Mouse (Mus musculus): Measurements from ENCODE around the gene Clint1.

Clint1 gene

DNA sequence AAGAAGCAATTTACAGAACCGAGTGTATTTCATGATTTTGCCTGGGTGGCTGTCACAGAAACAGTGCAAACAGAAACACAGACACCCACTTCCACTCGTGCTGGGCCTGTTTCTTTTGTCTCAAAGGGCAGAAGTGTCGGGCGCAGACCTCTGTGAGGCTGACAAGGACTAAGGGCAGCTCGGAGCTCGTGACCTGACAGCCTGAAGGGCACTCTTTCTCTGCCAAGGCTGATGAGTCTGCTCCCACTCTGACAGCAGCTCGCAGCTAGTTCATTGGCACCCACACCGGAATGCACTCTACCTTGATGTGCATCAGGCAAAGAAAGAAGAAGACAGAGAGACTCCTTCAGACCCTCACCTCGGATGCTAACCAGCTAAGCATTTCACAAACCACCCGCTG lies 77.7 kb downstream of the Clint1 start:
- DNase-seq (ENCODE audit: low spot score in 2 of 2): no peak

DNA sequence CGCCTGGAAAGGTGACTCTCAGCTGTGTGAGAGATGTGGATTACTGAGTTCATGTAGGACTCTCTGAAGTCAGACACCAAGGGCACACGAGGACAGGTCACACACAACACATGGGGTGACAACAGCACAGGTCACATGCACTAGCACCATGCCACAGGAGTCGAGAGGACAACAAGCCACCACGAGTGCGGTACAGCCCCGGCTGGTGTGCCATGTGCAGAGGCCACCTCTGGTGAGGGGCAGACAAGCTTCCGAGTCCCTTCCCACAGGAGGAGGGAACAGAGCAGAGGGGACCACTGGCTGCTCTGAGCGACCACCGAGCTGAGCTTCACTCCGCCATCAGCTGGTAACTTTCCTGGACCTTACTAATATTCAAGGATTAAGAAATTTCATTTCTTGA lies 80.9 kb downstream of the Clint1 start:
- no peak for DNase-seq (ENCODE audit: low spot score in 2 of 2)

DNA sequence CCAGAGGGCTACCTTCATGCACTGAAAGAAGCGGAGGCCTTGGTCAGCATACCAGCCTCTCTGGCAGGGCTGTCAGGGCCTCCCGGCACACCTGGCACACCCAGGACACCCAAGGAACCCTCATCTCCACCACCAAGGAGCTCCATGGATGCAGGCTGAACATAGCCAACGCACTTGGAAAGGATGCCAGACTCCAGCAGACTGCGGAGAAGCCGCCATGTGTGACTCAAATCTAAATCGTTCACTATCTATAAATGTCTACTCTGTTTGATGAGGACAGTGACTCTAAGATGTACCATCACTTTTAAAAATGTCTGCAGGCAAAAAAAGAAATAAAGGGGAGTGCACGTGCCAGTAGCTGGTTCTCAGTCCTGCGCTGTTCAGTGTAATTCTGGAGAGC lies 85.6 kb downstream of the Clint1 start:
- no peak for DNase-seq (ENCODE audit: low spot score in 2 of 2)

DNA sequence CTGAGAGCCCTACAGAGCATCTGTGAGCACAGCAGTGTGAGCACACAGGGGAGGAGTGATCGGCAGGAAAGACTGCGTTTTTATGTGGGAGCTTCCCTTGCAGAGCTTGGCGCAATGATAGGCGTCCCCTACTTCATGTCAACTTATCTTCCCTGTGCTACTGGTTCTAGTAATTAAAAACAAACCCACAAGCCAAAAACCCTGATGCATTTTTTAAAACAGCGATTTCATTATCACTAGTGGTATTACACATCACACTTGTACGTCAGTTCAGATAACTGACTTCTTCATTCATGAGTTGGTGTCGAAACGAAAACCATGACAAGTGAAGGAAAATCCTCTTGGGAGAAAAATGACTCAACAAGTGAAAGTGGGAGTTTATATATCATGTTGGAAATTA lies 87.1 kb downstream of the Clint1 start:
- DNase-seq (ENCODE audit: low spot score in 2 of 2): no peak

DNA sequence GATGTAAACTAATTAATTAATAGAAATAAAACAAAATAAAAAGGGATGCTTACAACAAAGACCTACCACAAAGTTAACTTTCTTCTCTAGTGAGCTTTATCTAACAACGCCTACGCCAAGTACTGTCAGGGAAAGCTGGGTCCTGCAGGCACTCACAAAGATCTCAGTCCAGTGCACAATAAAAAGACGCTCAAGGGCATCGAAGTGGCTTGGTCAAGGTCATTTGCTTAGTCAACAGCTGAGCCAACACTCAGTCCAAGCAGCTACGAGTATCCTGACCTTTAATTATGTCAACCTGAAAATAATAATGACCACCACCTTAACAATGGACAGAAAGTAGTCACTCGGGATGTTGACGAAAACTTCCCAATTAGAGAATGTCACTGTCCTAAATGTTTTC lies 90.4 kb downstream of the Clint1 start:
- no peak for DNase-seq (ENCODE audit: low spot score in 2 of 2)

DNA sequence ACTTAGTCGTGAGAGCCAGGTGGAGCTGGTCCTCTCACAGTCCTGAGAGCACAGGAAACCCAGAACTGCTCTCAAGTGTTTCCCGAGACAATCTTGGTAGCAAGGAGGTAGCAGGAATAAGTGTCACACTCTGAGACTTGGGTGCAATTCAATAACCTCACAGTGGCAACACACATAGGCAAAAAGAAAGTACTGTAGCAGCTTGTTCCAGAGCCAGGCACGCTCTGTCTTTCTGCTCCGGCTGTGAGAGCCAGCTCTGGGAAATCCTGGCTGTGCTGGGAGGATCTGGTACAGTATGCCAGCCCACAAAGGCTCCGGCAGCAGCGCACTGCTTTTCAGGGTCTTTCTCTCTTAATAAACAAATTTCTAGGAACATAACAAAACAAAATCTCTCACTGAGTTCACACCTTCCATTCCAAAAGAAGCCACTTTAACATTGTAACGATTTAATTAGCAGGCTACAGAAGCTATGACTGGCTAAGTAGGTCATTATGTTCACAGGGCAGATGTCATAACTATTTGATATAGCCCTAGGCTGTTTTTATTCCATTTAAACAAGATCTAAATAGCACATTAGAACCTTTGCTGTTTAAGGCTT lies 91.4 kb downstream of the Clint1 start:
- no peak for DNase-seq (ENCODE audit: low spot score in 2 of 2)

DNA sequence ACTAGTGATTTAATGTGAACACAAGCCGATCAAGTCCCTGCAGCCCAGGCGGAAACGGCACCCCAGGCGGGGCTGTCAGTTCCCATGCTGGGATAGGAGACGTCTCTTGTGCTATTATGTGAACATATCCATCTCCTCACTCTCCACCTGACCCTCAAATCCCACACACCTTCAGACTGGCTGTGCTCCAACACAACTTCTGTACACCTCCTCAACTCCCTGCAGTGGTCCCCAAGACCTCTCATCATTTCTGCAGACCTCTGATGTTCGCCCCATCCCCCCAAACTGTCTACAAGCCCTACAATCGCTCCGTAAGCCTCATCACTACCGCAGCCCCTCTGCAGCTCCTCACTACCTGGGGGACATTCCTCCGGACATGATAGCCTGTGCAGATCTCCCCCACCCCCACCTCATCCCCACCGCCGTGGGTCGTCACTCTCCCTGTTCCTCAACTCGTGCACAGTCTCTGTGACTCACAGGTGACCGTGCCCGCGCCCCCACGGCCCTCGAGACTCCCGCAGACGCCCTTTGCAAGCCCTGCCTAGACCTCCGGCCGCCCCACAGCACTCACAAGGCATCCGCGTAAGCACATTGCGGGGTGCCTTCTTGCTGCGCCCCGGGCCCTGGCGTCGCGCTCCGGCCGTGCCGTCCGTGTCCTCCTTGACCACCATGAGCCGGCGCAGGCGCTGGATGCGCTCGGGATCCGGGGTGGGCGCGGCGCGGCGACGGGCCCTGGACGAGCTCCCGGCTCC lies 92.2 kb downstream of the Clint1 start:
- peak in 1 of 2 experiments; percentile 15 for DNase-seq (ENCODE audit: low spot score in 2 of 2)

DNA sequence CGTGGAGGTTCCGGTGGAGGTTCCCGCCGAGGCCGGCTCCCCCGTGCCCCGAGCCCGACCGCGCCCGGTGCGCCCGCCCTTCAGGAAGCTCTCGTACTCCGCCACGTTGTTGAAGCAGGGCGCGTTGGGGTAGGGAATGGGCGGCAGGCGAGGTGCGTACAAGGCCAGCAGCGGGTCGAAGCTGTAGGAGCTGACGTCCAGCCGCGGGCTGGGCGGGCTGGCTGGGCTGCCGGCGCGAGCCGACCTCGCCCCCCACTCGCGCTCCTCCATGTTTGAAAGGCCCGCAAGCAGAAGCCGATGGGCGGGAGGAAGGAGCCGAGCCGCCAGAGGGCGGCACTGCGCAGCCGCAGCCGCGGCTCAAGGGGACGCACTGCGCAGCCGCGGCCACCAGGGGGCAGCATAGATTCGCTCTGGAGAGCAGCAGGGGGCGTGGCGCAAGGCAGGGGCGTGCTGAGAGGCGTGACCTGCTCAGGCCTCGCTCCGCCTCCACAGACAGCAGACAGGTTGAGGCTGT lies 92.8 kb downstream of the Clint1 start, which contains the start of gene Lsm11:
Lsm11 (minus strand) TSS at position 293 of the 514 bp plus-strand sequence.
- DNase-seq (ENCODE audit: low spot score in 2 of 2): peak; percentile 98 to 99

DNA sequence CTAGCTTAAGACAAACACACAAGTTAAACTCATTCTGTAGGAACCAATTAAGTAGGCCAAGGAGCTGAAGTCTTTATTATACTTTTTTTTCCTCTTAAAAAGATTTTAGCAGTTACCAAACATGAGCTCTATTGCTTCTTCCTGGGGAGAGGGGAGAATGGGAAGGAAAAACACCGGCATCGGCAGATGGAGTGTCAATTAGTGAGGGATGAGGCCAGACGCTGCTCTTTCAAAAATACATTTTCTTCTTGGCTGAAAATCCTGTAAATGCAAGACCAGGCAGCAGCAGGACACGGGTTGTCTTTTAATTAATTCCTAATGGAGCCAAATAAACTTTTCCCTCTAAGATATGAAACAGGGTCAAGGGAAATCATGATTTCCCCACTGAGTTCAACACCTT lies 94.9 kb downstream of the Clint1 start:
- DNase-seq (ENCODE audit: low spot score in 2 of 2): no peak

DNA sequence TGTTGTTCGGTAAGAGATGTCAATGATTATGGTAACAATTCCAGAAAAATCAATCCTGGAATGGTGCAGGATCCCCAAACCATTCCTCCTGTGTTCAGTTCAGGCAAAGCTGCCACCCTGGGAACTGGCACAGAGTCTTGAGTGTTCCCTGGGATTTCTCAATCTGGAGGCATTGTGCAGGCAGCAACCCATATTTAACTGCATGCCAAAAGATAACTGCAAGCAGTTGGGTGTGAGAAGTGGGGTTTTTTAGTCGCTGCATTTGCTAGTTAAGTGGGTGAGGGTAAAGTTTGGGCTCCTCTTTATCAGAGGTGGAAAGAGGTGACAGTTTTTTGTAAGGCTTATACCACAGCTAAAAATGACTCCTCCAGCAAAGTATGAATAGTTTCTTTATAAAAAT lies 95.6 kb downstream of the Clint1 start:
- no peak for DNase-seq (ENCODE audit: low spot score in 2 of 2)

DNA sequence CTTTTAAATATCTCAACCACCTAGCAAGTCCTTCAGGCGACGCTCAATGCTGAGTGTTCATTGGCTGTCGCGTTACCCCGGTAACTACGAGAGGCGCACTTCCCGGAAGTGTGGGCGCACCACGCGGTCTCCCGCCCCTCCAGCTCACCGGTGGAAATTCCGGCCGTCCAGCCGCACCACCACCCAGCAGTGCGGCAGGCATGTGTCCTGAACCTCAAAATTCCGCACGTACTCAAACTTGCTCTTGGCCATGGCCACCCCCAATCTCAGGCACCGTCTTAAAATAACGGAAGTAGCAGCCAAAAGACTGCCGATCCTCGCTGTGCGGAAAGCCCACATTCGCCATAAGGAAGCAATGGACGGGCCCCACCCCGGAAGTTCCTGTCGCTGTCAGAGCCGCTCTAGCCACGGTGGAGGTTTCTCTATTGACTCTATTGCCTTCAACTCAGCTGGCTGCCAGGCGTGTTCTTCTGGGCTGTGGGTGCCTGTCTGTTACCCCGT lies 103.3 kb downstream of the Clint1 start, which contains the start of gene Thg1l:
Thg1l (minus strand) TSS at position 368 of the 501 bp plus-strand sequence.
- DNase-seq (ENCODE audit: low spot score in 2 of 2): peak; percentile 69 to 79

DNA sequence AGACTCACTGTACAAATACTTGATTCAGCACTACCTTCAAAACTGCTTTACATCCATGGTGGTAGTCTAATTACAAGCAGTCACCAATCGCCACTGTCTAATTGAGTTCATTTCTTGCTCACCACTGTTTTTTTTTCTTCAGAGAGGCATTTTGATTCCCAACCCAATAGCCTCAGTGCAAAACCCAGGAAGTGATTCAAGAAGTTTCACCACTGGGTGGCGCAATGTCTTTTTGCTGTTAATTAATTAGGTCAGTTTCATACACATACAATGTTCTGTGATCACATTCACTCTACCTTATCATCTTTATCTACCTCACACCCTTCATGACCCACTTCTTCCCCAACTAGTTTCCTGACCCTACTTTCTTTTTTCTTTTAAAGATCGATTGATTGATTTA lies 107.7 kb downstream of the Clint1 start:
- DNase-seq (ENCODE audit: low spot score in 2 of 2): peak in 1 of 2 experiments; percentile 20

DNA sequence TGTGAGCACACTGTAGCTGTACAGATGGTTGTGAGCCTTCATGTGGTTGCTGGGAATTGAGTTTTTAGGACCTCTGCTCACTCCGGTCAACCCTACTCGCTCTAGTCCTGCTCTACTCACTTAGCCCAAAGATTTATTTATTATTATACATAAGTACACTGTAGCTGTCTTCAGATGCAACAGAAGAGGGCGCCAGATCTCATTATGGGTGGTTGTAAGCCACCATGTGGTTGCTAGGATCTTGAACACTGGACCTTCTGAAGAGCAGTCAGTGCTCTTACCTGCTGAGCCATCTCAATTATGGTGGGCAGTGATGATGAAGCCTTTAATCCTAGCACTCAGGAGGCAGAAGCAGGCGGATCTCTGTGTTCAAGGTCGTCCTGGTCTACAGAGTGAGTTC lies 108.2 kb downstream of the Clint1 start:
- no peak for DNase-seq (ENCODE audit: low spot score in 2 of 2)

All from spleen, postnatal 14 days (tissue).